Mouse (Mus musculus) layer of hippocampus, adult 6 months (tissue): Measurements from ENCODE around the gene Nubpl. TPM values are rescaled to one million over a fixed set of nuclear protein-coding genes. Genes with fewer than 3 reads are reported as not detected.

Source experiments
- long read RNA-seq, 2 experiments: library from polyadenylated mRNA; unstranded; transcript quantifications; one replicate each; pipeline ENCODE4 v2.0.0; 2019 to 2020
- polyA plus RNA-seq: library from polyadenylated mRNA; unstranded; fragments of <200 nt; fragmentation: Nextera tagmentation; gene quantifications from 2 replicates; pipeline ENCODE4 v1.2.3, GENCODE M21; 2021

Gene Nubpl
- 4.2 and 4.8 TPM in 2 replicates for polyA plus RNA-seq
- long read RNA-seq, experiment 1, transcript Nubpl-201 (11 exons, 2,987 nt) = major isoform, 9 of 9 reads
- long read RNA-seq, experiment 1, partial matches to known transcripts = 0 of 9 reads
- long read RNA-seq, experiment 1, other reads (novel, unspliced or antisense) = 0 of 9 reads
- long read RNA-seq, experiment 2, transcript Nubpl-201 (11 exons, 2,987 nt) = major isoform, 7 of 10 reads
- long read RNA-seq, experiment 2, partial matches to known transcripts = 1 of 10 reads
- long read RNA-seq, experiment 2, other reads (novel, unspliced or antisense) = 2 of 10 reads

DNA sequence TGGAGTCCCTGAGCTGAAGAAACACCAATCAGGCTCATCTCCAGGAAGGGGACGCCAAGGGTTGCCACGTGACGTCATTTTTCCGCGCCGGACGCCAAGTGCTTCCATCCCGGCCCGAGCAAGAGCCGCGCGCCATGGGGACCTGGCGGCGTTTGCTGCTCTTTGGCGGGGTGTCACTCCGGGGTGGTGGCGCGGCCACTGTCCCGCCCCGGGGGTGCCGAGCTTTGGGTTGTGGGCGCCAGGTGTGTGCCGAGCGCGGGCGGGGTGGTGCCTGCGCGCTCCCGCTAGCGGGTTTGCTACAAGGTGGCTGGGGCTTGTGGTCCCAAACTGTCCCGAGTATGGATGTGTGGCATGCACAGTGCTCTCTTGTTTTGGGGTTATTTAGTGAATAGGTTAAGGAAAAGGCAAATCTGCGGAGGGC, at the start of gene Nubpl:
TSS of gene Nubpl (plus strand) at position 88 of the 421 bp plus-strand sequence.

Other genes starting within 250 kb of the Nubpl start
- gene Heatr5a, start 126.4 kb upstream of the Nubpl start, polyA plus RNA-seq = 0.90 and 1.3 TPM in 2 replicates
- gene Dtd2, start 91.2 kb upstream of the Nubpl start, polyA plus RNA-seq = 15.2 and 15.6 TPM in 2 replicates
- gene Gpr33, start 69.7 kb upstream of the Nubpl start, polyA plus RNA-seq = not detected in 2 replicates